Mouse (Mus musculus): ENCODE measurements at regions not wholly inside any gene's neighbourhood (a gene's known extent, or its start where the extent isn't known, plus 50 kb on each side); places are given as distances from the start of the nearest gene placed in this dataset.
"Not testable (repeated sequence)": the region's sequence is repeated elsewhere in the genome, so short reads cannot be mapped to it uniquely, and the experiment has no call there.

DNA sequence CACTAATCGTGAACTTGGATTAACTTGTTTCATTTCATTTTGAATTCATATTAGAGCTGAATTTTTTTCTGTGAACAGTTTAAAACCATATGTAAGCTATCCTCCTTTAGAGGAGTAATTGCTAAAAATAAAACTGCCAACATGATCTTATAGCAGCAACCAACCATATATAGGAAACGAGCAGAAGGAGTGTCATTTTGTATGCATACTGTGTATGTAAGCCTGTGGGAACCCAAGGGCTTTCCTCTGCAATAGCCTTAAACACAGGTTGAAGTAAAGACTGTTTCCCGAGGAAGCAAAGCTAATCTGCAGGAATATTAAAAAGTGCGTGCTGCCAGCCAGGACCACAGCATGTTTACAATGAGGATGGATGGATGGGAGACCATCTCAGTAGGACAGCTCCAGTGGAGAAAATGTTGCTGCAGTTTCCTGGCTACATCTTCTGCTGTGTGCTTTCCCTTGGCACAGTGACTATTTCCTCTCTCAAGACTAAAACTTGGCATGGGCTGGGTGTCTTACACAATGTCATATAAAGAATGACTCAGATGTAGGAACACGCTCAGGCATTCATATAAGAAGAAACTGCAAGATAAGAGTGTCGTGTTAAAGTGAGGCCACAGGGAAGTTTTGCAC, 244.6 kb upstream of the Tram1l1 start:
- H3ac ChIP-seq (ENCODE audit: control insufficient read depth, insufficient read length, low read depth), result no peak overlapping the region
- TF ChIP-seq MYOD1 (IDR thresholded peaks at IDR 0.05; ENCODE audit: control insufficient read depth, insufficient read length, low read depth) (no peak), FOSL1 (IDR thresholded peaks at IDR 0.05; ENCODE audit: insufficient read depth, low read length, poor library complexity, severe bottlenecking) (no peak), USF1 (IDR thresholded peaks at IDR 0.05; ENCODE audit: low read depth) (no peak), MYOG (IDR thresholded peaks at IDR 0.05; ENCODE audit: control insufficient read depth, extremely low read depth, insufficient read length) (no peak), CEBPB (IDR thresholded peaks at IDR 0.05; ENCODE audit: low read depth) (peak; percentile 91), CTCF (IDR thresholded peaks at IDR 0.05; ENCODE audit: control insufficient read depth, insufficient read depth, insufficient read length) (no peak), MAX (IDR thresholded peaks at IDR 0.05) (no peak)

DNA sequence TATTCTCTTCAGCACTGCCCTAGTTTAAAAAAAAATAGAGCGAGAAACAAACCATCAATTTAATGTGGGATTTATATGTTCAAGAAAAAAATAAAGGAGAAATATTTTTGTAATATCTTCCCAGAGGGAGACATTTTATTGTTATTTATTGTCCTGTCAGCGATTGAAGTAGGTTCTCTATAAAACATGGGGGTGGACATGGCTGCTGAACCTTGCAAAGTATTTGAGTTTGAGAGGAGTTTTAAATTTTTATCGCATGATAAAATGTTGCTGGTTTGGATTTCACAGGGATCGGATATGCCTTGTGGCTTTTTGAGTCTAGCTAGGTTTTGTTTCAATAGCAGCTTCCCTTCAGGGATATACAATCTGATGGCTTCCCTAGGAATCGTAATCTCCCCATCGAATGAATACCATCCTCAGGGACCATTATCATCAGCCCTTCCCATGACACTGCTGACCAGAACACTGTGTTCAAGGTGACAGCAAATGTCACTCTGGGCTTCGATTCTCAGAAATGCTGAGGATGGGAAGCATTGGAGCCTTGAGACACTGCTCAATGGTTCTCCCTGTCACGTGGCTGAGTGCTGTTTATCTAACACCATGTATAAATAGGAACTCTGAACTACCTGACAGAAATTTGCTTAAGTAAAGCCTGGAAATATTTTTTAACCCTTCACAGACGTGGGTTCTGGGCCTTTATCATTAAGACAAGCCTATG, 228.1 kb upstream of the Tram1l1 start:
- H3K27me3 ChIP-seq (ENCODE audit: control insufficient read depth, insufficient read depth, insufficient read length), result no peaks in the 10 kb centered on the region
- H3K4me3 ChIP-seq (ENCODE audit: insufficient read depth, poor library complexity, severe bottlenecking), result no peak overlapping the region
- TF ChIP-seq MYOG (IDR thresholded peaks at IDR 0.05; ENCODE audit: control insufficient read depth, extremely low read depth, insufficient read length) (no peak), CTCF (IDR thresholded peaks at IDR 0.05; ENCODE audit: control insufficient read depth, insufficient read depth, insufficient read length) (no peak)
- H3K36me3 ChIP-seq (ENCODE audit: control insufficient read depth, insufficient read depth), result no peaks in the 10 kb centered on the region
- no peak overlapping the region for H3ac ChIP-seq (ENCODE audit: control insufficient read depth, insufficient read length, low read depth)
- H3K79me3 ChIP-seq (ENCODE audit: low read depth), result no peaks in the 10 kb centered on the region
- H3K79me2 ChIP-seq (ENCODE audit: control insufficient read depth, insufficient read depth), result no peaks in the 10 kb centered on the region

More for the DNA sequence above, 244.6 kb upstream of the Tram1l1 start:
- H3K79me2 ChIP-seq (ENCODE audit: control insufficient read depth, insufficient read depth), result no peaks in the 10 kb centered on the region
- no peaks in the 10 kb centered on the region for H3K36me3 ChIP-seq (ENCODE audit: control insufficient read depth, insufficient read depth)
- no peaks in the 10 kb centered on the region for H3K27me3 ChIP-seq (ENCODE audit: control insufficient read depth, insufficient read depth, insufficient read length)
- no peaks in the 10 kb centered on the region for H3K79me3 ChIP-seq (ENCODE audit: low read depth)
- no peak overlapping the region for H3K4me3 ChIP-seq (ENCODE audit: insufficient read depth, poor library complexity, severe bottlenecking)

DNA sequence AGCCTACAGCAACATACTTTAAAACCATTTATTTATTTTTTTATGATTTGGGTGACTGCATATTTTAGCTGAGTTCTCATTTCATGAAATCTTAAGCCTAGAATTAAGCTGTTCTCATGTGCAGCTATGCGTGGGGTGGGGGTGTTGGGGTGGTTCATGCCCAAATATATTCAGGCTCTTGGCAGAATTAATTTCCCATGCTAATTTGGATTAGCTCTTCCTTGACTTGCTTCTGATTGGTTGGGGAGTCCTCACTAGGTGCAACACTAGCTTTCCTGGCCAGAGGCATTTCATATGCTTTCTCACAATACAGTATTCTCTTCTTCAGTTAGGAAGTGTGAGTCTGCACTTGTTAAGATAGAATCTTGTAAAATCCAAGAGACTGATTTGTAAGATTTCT, 206.7 kb upstream of the Tram1l1 start:
- H3K79me3 ChIP-seq (ENCODE audit: low read depth), result no peaks in the 10 kb centered on the region
- H3K27me3 ChIP-seq (ENCODE audit: control insufficient read depth, insufficient read depth, insufficient read length), result no peaks in the 10 kb centered on the region
- no peaks in the 10 kb centered on the region for H3K36me3 ChIP-seq (ENCODE audit: control insufficient read depth, insufficient read depth)
- H3K4me3 ChIP-seq (ENCODE audit: insufficient read depth, poor library complexity, severe bottlenecking), result no peak overlapping the region
- H3ac ChIP-seq (ENCODE audit: control insufficient read depth, insufficient read length, low read depth), result no peak overlapping the region
- no peak for TF ChIP-seq USF1 (IDR thresholded peaks at IDR 0.05; ENCODE audit: low read depth)
- no peak for TF ChIP-seq CTCF (IDR thresholded peaks at IDR 0.05; ENCODE audit: control insufficient read depth, insufficient read depth, insufficient read length)
- TF ChIP-seq MAX (IDR thresholded peaks at IDR 0.05), result no peak
- TF ChIP-seq CEBPB (IDR thresholded peaks at IDR 0.05; ENCODE audit: low read depth), result no peak
- TF ChIP-seq MYOG (IDR thresholded peaks at IDR 0.05; ENCODE audit: control insufficient read depth, extremely low read depth, insufficient read length), result no peak
- no peak for TF ChIP-seq FOSL1 (IDR thresholded peaks at IDR 0.05; ENCODE audit: insufficient read depth, low read length, poor library complexity, severe bottlenecking)
- no peak for TF ChIP-seq MYOD1 (IDR thresholded peaks at IDR 0.05; ENCODE audit: control insufficient read depth, insufficient read length, low read depth)
- H3K79me2 ChIP-seq (ENCODE audit: control insufficient read depth, insufficient read depth), result no peaks in the 10 kb centered on the region

DNA sequence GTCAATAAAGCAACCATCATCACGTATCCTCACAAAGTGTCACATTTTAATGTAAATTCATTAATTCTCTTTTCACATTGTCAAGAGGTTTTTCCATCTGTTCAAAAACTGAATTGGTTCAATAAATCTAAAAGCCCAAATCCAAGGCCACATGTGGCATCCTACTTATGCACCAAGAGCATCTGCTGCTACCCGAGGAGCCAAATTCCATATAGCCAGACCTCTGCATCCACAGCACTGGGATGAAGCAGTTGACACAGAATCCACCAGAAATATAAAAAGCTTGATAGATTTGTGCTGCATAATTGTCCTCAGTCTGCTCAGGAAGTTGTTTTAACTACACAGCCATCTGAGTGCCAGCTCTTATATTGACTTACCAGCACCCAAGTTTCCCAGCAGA, 164.4 kb upstream of the Tram1l1 start:
- Histone ChIP-seq H3K4me3 (ENCODE audit: insufficient read depth, poor library complexity, severe bottlenecking) (no peak overlapping the region), H3K36me3 (ENCODE audit: control insufficient read depth, insufficient read depth) (no peaks in the 10 kb centered on the region)
- no peak for TF ChIP-seq CTCF (IDR thresholded peaks at IDR 0.05; ENCODE audit: control insufficient read depth, insufficient read depth, insufficient read length)
- TF ChIP-seq USF1 (IDR thresholded peaks at IDR 0.05; ENCODE audit: low read depth), result no peak
- no peak for TF ChIP-seq CEBPB (IDR thresholded peaks at IDR 0.05; ENCODE audit: low read depth)
- TF ChIP-seq MAX (IDR thresholded peaks at IDR 0.05), result no peak
- TF ChIP-seq MYOD1 (IDR thresholded peaks at IDR 0.05; ENCODE audit: control insufficient read depth, insufficient read length, low read depth), result no peak
- no peak for TF ChIP-seq FOSL1 (IDR thresholded peaks at IDR 0.05; ENCODE audit: insufficient read depth, low read length, poor library complexity, severe bottlenecking)
- TF ChIP-seq MYOG (IDR thresholded peaks at IDR 0.05; ENCODE audit: control insufficient read depth, extremely low read depth, insufficient read length), result no peak

DNA sequence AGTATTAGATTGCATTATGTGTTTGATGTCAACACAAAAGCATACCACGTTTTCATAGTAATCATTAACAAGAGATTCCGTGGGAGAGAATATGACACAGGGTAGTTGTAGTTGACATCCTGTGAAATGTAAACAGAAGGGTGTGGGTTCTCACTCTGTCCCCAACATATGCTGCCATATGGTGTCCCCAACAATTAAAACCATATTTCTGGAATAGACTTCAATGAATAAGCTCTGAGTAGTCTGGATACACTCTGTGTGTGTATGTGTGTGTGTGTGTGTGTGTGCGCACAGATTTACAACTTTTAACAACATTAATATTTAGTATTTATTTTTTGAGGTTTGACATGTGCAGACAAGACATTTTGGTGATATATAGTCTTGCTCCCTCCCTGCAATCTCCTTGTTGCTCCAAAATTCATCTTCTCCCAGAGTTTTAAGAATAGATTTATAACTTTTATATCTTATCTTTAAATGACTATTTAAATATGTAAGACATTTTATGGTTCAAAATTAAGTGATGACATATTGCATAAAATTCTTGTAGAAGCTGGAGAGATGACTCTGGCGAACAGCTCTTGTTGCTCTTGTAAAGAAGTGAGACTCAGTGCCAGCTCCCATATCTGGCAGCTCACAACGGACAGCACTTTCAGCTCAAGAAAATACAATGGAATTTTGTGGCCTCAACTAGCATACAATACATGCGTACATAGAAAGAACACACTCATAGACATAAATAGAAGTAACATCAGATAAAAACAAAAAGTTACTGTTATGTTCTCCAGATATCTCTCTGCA, 162.6 kb upstream of the Tram1l1 start:
- Histone ChIP-seq H3K79me2 (ENCODE audit: control insufficient read depth, insufficient read depth) (no peaks in the 10 kb centered on the region), H3K79me3 (ENCODE audit: low read depth) (no peaks in the 10 kb centered on the region), H3K36me3 (ENCODE audit: control insufficient read depth, insufficient read depth) (no peaks in the 10 kb centered on the region), H3K4me3 (ENCODE audit: insufficient read depth, poor library complexity, severe bottlenecking) (no peak overlapping the region), H3K27me3 (ENCODE audit: control insufficient read depth, insufficient read depth, insufficient read length) (no peaks in the 10 kb centered on the region), H3ac (ENCODE audit: control insufficient read depth, insufficient read length, low read depth) (no peak overlapping the region)
- TF ChIP-seq MYOG (IDR thresholded peaks at IDR 0.05; ENCODE audit: control insufficient read depth, extremely low read depth, insufficient read length), result no peak
- TF ChIP-seq MYOD1 (IDR thresholded peaks at IDR 0.05; ENCODE audit: control insufficient read depth, insufficient read length, low read depth), result no peak

More for the DNA sequence above, 164.4 kb upstream of the Tram1l1 start:
- H3K27me3 ChIP-seq (ENCODE audit: control insufficient read depth, insufficient read depth, insufficient read length), result no peaks in the 10 kb centered on the region
- H3ac ChIP-seq (ENCODE audit: control insufficient read depth, insufficient read length, low read depth), result no peak overlapping the region
- no peaks in the 10 kb centered on the region for H3K79me2 ChIP-seq (ENCODE audit: control insufficient read depth, insufficient read depth)
- H3K79me3 ChIP-seq (ENCODE audit: low read depth), result no peaks in the 10 kb centered on the region

DNA sequence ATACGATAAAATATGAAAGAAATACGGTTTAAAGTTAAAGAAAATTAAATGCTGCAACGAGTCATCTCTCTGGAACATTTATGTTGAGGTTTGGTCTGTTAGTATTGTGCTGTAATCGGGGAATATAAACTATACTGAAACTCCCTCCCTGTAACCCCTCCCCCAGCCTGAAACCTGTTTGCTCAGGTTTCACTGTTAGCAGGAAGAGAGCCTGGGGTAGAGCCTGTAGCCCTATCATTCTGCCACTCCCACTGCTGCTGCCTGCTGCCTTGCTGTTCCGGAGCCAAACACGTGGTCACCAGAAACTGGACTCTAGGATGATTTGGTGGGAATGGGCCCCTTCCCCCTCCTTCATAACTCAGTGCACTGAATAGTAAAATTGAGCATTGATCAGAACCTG, 127.3 kb upstream of the Tram1l1 start:
- H3K36me3 ChIP-seq (ENCODE audit: control insufficient read depth, insufficient read depth); H3K4me3 ChIP-seq (ENCODE audit: insufficient read depth, poor library complexity, severe bottlenecking); H3ac ChIP-seq (ENCODE audit: control insufficient read depth, insufficient read length, low read depth); H3K79me2 ChIP-seq (ENCODE audit: control insufficient read depth, insufficient read depth); H3K27me3 ChIP-seq (ENCODE audit: control insufficient read depth, insufficient read depth, insufficient read length); H3K79me3 ChIP-seq (ENCODE audit: low read depth): not testable (repeated sequence)

DNA sequence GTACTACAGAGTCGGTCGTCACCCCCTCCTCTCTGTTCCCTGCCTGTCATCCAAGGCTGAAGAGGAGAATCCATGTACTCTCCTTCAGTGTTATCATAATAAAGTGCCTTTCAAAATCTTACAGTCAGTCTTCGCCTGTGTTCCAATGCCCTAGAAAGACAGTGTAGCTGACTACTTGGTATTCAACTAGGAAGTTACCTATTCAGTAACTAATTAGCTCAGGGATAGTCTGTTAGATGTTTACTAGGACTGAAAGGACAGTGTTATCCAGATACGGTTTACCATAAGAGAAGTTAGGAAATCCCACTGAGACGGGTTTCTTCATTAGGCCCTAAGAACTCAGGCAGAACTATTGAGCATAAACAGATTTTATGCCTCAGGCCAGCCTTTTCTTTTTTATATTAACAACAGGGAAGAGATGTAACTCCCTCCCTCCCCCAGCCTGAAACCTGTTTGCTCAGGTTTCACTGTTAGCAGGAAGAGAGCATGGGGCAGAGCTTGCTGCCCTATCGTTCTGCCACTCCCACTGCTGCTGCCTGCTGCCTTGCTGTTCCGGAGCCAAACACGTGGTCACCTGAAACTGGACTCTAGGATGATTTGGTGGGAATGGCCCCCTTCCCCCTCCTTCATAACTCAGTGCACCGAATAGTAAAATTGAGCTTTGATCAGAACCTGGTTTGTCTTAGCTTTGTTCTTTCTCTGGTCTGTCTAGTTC, 120.3 kb upstream of the Tram1l1 start:
- H3K79me3 ChIP-seq (ENCODE audit: low read depth); H3K36me3 ChIP-seq (ENCODE audit: control insufficient read depth, insufficient read depth): not testable (repeated sequence)

More for the DNA sequence above, 120.3 kb upstream of the Tram1l1 start:
- not testable (repeated sequence) for H3K4me3 ChIP-seq (ENCODE audit: insufficient read depth, poor library complexity, severe bottlenecking); H3K79me2 ChIP-seq (ENCODE audit: control insufficient read depth, insufficient read depth); H3ac ChIP-seq (ENCODE audit: control insufficient read depth, insufficient read length, low read depth); H3K27me3 ChIP-seq (ENCODE audit: control insufficient read depth, insufficient read depth, insufficient read length)
